Mouse (Mus musculus) midbrain, postnatal 0 days (tissue): Measurements from ENCODE around the gene Anks1. TPM values are rescaled to one million over a fixed set of nuclear protein-coding genes. Genes with fewer than 3 reads are reported as not detected.

ENCODE experiments used
- ATAC-seq: fragments of 200-750 bp; cut with Nextera tagmentation; 2 replicates; pipeline ENCODE4 v1.8.0; 2017; ENCODE audit warnings: moderate number of reproducible peaks, mild to moderate bottlenecking, moderate TSS enrichment, moderate library complexity; ENCODE audit not compliant: low FRiP score
- DNase-seq: peaks from one replicate; pipeline ENCODE4 v3.0.0-alpha.2; 2015; ENCODE audit warnings: low spot score
- H3K27ac ChIP-seq: fragments of 300-500 bp; sonication (generic); 2 replicates; pipeline ENCODE4 v1.5.1; 2014; ENCODE audit warnings: low read depth, mild to moderate bottlenecking, low read length, mixed read lengths
- H3K27me3 ChIP-seq: fragments of 300-500 bp; sonication (generic); 2 replicates; pipeline ENCODE4 v1.6.1; 2014; ENCODE audit warnings: low read length, control low read depth, mixed read lengths; ENCODE audit not compliant: insufficient read depth
- H3K36me3 ChIP-seq: fragments of 300-500 bp; sonication (generic); 2 replicates; pipeline ENCODE4 v1.6.1; 2014; ENCODE audit warnings: low read length, control low read depth, mixed read lengths; ENCODE audit not compliant: insufficient read depth
- H3K4me1 ChIP-seq: fragments of 300-500 bp; sonication (generic); 2 replicates; pipeline ENCODE4 v1.6.1; 2014; ENCODE audit warnings: mild to moderate bottlenecking, control low read depth, antibody characterized with exemption, low read length, mixed read lengths; ENCODE audit not compliant: insufficient read depth
- H3K4me2 ChIP-seq: fragments of 300-500 bp; sonication (generic); 2 replicates; pipeline ENCODE4 v1.6.1; 2014; ENCODE audit warnings: low read depth, mild to moderate bottlenecking, low read length, mixed read lengths; ENCODE audit not compliant: poor library complexity, severe bottlenecking
- H3K4me3 ChIP-seq: fragments of 300-500 bp; sonication (generic); 2 replicates; pipeline ENCODE4 v1.5.1; 2014; ENCODE audit warnings: low read depth, mild to moderate bottlenecking, low read length, moderate library complexity
- H3K9ac ChIP-seq: fragments of 300-500 bp; sonication (generic); replicated peaks from 2 replicates; pipeline ENCODE4 v1.6.1; 2014; ENCODE audit warnings: mild to moderate bottlenecking, low read length, moderate library complexity, mixed read lengths; ENCODE audit not compliant: poor library complexity, severe bottlenecking
- H3K9me3 ChIP-seq: fragments of 300-500 bp; sonication (generic); 2 replicates; pipeline ENCODE4 v1.6.1; 2016; ENCODE audit warnings: low read length, control low read depth
- CTCF ChIP-seq: IDR thresholded peaks from 2 replicates; pipeline ENCODE4 v1.5.1; 2016; ENCODE audit warnings: antibody characterized with exemption, mild to moderate bottlenecking
- WGBS: fragments of 180-500 bp; shearing (Covaris S2); extraction: QIAGEN DNeasy Blood & Tissue Kit; methylation state at CpG from one replicate; pipeline ENCODE4 v1.1.7; 2014; 5-methylcytosine and 5-hydroxymethylcytosine counted together
- polyA plus RNA-seq: library from polyadenylated mRNA; unstranded; fragments of >200 nt; fragmentation: Nextera tagmentation; extraction: Ambion mirVana; gene quantifications from 2 replicates; pipeline ENCODE4 v1.2.1, GENCODE M21; 2015
- total RNA-seq: library from RNA; depleted of rRNA; stranded (reverse); fragments of >200 nt; gene quantifications from 2 replicates; pipeline ENCODE4 v1.2.3, GENCODE M21; 2014

The Anks1 gene
- total and polyA plus RNA-seq, 2 experiments from 2014 or later = 44.1 to 109 TPM

DNA sequence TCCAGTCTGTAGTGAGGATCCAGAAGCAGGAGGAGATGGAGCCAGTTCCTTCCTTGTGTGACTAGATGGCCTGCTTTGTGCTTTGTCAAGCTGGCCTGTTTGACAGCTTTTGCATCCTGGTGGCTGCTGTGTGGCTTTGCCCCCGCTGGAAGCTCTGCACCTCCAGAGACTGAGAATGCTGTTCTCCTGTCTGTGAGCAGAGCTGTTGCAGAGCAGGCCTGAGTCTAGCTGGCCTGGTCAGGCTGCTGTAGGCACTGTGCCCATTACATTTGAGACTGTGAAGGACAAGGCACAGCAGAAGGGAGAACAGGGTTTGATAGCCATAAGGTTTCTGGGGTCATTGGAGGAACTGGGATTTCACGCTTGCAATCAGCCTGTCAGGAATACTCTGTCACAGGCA, 32.6 kb downstream of the Anks1 start:
- no peak for DNase-seq
- TF ChIP-seq CTCF = no peak
- Histone ChIP-seq H3K27me3 (no peaks in the 10 kb centered on the region), H3K27ac (no peak overlapping the region), H3K36me3 (no peaks in the 10 kb centered on the region), H3K9me3 (no peaks in the 10 kb centered on the region), H3K4me3 (no peak overlapping the region), H3K4me1 (peaks cover 3% of the 10 kb centered on the region; the same call in 1 of the 2 replicates), H3K9ac (no peak overlapping the region), H3K4me2 (no peak overlapping the region)
- ATAC-seq = no peak
- 69% methylated on average over 2 of the region's 2 CpGs for WGBS

DNA sequence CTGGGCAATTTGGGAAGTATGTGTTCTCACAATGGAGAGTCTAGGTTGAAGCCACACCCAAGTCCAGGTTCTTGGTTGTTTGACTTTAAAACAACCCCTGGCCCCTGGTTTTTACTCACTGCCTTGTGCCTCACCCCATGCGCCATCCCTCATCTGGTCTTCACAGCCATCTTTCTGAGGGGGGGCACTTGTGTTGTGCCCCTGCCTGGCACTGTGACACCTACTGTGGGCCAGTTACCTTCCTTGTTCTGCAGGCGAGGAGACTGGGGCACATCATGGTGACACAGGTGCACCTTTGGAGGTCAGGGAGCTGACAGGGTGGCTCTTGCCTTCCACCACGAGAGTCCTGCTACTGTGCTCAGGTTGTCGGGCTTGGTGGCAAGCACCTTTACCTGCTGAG, 33.0 kb downstream of the Anks1 start:
- TF ChIP-seq CTCF = no peak
- Histone ChIP-seq H3K27me3 (no peaks in the 10 kb centered on the region), H3K4me3 (no peak overlapping the region), H3K4me1 (peaks cover 3% of the 10 kb centered on the region; the same call in 1 of the 2 replicates), H3K4me2 (no peak overlapping the region), H3K27ac (no peak overlapping the region), H3K36me3 (no peaks in the 10 kb centered on the region), H3K9me3 (no peaks in the 10 kb centered on the region), H3K9ac (no peak overlapping the region)
- 89% methylated on average over 4 of the region's 4 CpGs for WGBS
- no peak for ATAC-seq
- no peak for DNase-seq

DNA sequence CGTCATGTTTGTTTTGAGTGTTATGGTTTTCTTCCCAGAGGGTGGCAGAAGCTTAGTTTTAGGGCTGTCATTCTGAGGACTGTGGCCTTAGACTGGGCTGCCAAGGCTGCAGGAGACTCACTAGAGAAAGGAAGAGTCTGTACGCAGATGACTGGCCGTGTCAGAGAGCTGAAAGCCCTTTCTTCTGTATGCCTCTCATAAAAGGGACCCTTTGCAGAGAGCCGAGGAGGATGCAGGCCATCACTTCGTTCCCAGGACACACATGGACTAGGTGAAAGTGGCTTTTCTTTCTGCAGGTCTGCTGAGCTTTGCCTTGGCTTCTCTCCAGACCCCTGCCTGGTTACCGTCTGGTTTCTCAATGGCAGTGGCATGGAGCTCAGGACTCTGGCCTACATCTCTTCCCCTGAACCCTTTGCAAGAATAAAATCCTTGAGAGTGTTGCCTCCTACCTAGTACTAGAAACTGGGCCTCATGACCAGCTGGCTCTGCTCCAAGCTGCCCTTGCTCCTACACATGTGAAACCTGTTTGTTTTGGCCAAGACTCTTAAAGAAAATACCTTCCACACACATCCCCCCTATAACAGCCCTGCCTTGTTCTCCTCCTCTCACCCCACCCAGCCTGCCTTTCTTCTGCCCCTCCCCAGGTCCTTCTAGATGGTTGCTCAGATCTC, 36.6 kb downstream of the Anks1 start:
- ATAC-seq = peak; percentile 38; the same call in 1 of the 2 replicates
- WGBS = 36% methylated on average over 6 of the region's 6 CpGs
- H3K27ac ChIP-seq = peak overlapping the region; percentile 49

DNA sequence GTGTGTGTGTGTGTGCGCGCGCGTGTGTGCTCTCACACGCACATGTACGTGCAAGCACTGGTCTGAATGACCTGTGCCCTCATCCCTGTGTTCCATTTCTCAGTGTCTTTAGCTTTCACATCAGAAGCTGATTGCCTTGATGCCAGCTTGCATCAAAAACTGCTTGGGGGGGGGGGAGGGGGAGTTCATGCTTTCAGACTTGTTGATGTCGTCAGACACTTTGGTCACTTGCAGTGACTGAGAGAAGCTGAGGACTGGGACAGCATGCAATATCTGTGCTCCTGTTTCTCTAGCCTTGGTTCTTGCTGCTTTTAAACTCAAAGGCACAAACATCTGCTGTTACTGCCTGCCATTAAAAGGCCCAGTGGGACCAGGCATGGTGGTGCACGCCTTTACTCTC, 37.3 kb downstream of the Anks1 start:
- H3K9me3 ChIP-seq = no peaks in the 10 kb centered on the region
- H3K27me3 ChIP-seq = no peaks in the 10 kb centered on the region
- H3K4me3 ChIP-seq = no peak overlapping the region
- no peak for TF ChIP-seq CTCF
- peak overlapping the region; percentile 49; the same call in 1 of the 2 replicates for H3K27ac ChIP-seq
- peaks cover 3% of the 10 kb centered on the region; the same call in 1 of the 2 replicates for H3K4me1 ChIP-seq
- WGBS = 79% methylated on average over 8 of the region's 8 CpGs
- H3K9ac ChIP-seq = no peak overlapping the region
- no peak for DNase-seq
- no peaks in the 10 kb centered on the region for H3K36me3 ChIP-seq
- ATAC-seq = no peak
- no peak overlapping the region for H3K4me2 ChIP-seq

More for the DNA sequence above, 36.6 kb downstream of the Anks1 start:
- peaks cover 3% of the 10 kb centered on the region; the same call in 1 of the 2 replicates for H3K4me1 ChIP-seq
- TF ChIP-seq CTCF = no peak
- no peak overlapping the region for H3K4me3 ChIP-seq
- peak overlapping the region; percentile 44; the same call in 1 of the 2 replicates for H3K9ac ChIP-seq
- H3K36me3 ChIP-seq = no peaks in the 10 kb centered on the region
- no peaks in the 10 kb centered on the region for H3K9me3 ChIP-seq
- DNase-seq = peak; percentile 72
- no peak overlapping the region for H3K4me2 ChIP-seq
- no peaks in the 10 kb centered on the region for H3K27me3 ChIP-seq

DNA sequence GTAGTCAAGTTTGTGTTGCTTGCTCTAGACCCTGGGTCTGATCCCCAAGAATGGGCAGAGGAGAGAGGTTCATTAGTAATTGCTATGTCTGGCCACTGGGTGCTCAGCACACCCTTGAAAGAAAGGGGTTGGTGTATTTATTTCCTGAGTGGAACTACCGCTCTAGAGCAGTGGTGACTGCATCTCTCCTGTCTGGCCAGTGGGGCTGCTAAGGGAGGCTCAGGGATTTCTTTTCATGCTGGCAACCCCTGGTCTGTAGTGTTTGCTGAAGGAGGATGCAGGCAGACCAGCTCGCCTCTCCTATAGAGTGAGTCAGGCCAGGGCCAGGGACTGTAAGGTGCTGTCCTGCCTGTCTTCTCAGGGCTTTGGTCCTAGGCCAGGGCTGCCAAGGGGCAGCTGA, 38.0 kb downstream of the Anks1 start:
- Histone ChIP-seq H3K4me1 (peaks cover 3% of the 10 kb centered on the region; the same call in 1 of the 2 replicates), H3K36me3 (no peaks in the 10 kb centered on the region), H3K9me3 (no peaks in the 10 kb centered on the region), H3K4me2 (no peak overlapping the region), H3K27me3 (no peaks in the 10 kb centered on the region), H3K9ac (no peak overlapping the region), H3K27ac (no peak overlapping the region), H3K4me3 (no peak overlapping the region)
- 80% methylated on average over 2 of the region's 2 CpGs for WGBS
- DNase-seq (peak; percentile 11), ATAC-seq (no peak)
- TF ChIP-seq CTCF = peak; percentile 13; the same call in 1 of the 2 replicates

DNA sequence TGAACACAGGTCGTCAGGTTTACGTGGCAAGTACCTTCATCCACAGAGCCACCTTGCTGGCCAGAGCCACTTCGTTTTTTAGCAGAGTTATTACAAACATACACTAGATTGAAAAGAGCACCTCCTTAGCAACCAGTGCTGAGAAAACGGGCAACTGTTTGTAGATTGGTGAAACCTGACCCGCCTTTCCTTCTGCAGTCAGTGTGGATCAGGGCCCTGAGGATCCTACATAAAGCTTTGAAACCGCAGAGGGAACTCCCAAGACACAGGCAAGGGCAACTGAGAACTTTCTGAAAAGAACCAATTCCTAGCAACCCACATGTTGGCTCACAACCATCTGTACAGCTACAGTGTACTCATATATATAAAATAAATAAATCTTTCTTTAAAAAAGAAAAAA, 44.0 kb downstream of the Anks1 start:
- H3K4me2 ChIP-seq = no peak overlapping the region
- H3K27me3 ChIP-seq = no peaks in the 10 kb centered on the region
- 78% methylated on average over 6 of the region's 6 CpGs for WGBS

More for the DNA sequence above, 44.0 kb downstream of the Anks1 start:
- Histone ChIP-seq H3K4me1 (no peaks in the 10 kb centered on the region), H3K4me3 (no peak overlapping the region), H3K27ac (no peak overlapping the region), H3K9ac (no peak overlapping the region), H3K9me3 (no peaks in the 10 kb centered on the region), H3K36me3 (no peaks in the 10 kb centered on the region)
- no peak for TF ChIP-seq CTCF
- no peak for ATAC-seq
- no peak for DNase-seq
